Mouse (Mus musculus): Measurements from ENCODE around the gene Fhl5. TPM values are rescaled to one million over a fixed set of nuclear protein-coding genes. Genes with fewer than 3 reads are reported as not detected.

The Fhl5 gene
- total RNA-seq, 2 experiments from 2014 or later = not detected

Other genes with a start within 250 kb of the Fhl5 start
- gene Ufl1, start 38.9 kb upstream of the Fhl5 start, total RNA-seq (2014; fragmentation: Nextera tagmentation) = 20.1 and 24.0 TPM in 2 replicates
- 31.6 and 32.1 TPM in 2 replicates for gene Ufl1, start 38.9 kb upstream of the Fhl5 start, total RNA-seq (2017)

All from granulocyte monocyte progenitor cell, adult 5-6 weeks (primary cell).